Mouse (Mus musculus): Measurements from ENCODE around the gene Ddx52. TPM values are rescaled to one million over a fixed set of nuclear protein-coding genes. Genes with fewer than 3 reads are reported as not detected.

The Ddx52 gene
- 58.1 TPM for polyA plus RNA-seq (2014; fragmentation: Illumina TruSeq; extraction: RNeasy Lipid Tissue Mini Kit (QIAGEN cat#74804); ENCODE audit: low read depth, low replicate concordance)

GRCm38 (mm10) chr11:83941950-83942840 lies at the start of gene Ddx52:
TSS of gene Ddx52 (plus strand) at chr11:83942062.

GRCm38 (mm10) chr11:83963991-83964921 lies 22.4 kb downstream of the Ddx52 start, which contains the start of gene Synrg:
TSS of gene Synrg (plus strand) at chr11:83964428.

Other genes starting within 250 kb of the Ddx52 start
- 13.3 TPM for gene Wfdc17, start 238.1 kb upstream of the Ddx52 start, polyA plus RNA-seq (2014; fragmentation: Illumina TruSeq; extraction: RNeasy Lipid Tissue Mini Kit (QIAGEN cat#74804); ENCODE audit: low read depth, low replicate concordance)
- not detected for gene Wfdc18, start 233.0 kb upstream of the Ddx52 start, polyA plus RNA-seq (2014; fragmentation: Illumina TruSeq; extraction: RNeasy Lipid Tissue Mini Kit (QIAGEN cat#74804); ENCODE audit: low read depth, low replicate concordance)
- not detected for gene Wfdc21, start 195.1 kb upstream of the Ddx52 start, polyA plus RNA-seq (2014; fragmentation: Illumina TruSeq; extraction: RNeasy Lipid Tissue Mini Kit (QIAGEN cat#74804); ENCODE audit: low read depth, low replicate concordance)
- 3.2 TPM for gene Heatr6, start 188.4 kb upstream of the Ddx52 start, polyA plus RNA-seq (2014; fragmentation: Illumina TruSeq; extraction: RNeasy Lipid Tissue Mini Kit (QIAGEN cat#74804); ENCODE audit: low read depth, low replicate concordance)
- gene Hnf1b, start 92.0 kb upstream of the Ddx52 start, polyA plus RNA-seq (2014; fragmentation: Illumina TruSeq; extraction: RNeasy Lipid Tissue Mini Kit (QIAGEN cat#74804); ENCODE audit: low read depth, low replicate concordance): 40.1 TPM
- gene Synrg, start 22.4 kb downstream of the Ddx52 start, polyA plus RNA-seq (2014; fragmentation: Illumina TruSeq; extraction: RNeasy Lipid Tissue Mini Kit (QIAGEN cat#74804); ENCODE audit: low read depth, low replicate concordance): 25.8 TPM
- 7.5 TPM for gene Dusp14, start 127.2 kb downstream of the Ddx52 start, polyA plus RNA-seq (2014; fragmentation: Illumina TruSeq; extraction: RNeasy Lipid Tissue Mini Kit (QIAGEN cat#74804); ENCODE audit: low read depth, low replicate concordance)
- 8.8 TPM for gene Tada2a, start 187.5 kb downstream of the Ddx52 start, polyA plus RNA-seq (2014; fragmentation: Illumina TruSeq; extraction: RNeasy Lipid Tissue Mini Kit (QIAGEN cat#74804); ENCODE audit: low read depth, low replicate concordance)
- 13.8 TPM for gene Acaca, start 187.6 kb downstream of the Ddx52 start, polyA plus RNA-seq (2014; fragmentation: Illumina TruSeq; extraction: RNeasy Lipid Tissue Mini Kit (QIAGEN cat#74804); ENCODE audit: low read depth, low replicate concordance)
- not detected for gene Gm11437, start 225.4 kb downstream of the Ddx52 start, polyA plus RNA-seq (2014; fragmentation: Illumina TruSeq; extraction: RNeasy Lipid Tissue Mini Kit (QIAGEN cat#74804); ENCODE audit: low read depth, low replicate concordance)